Mouse (Mus musculus) lung, adult 2 months (tissue): ENCODE results near the gene Cyp2j12. TPM values are rescaled to one million over a fixed set of nuclear protein-coding genes. Genes with fewer than 3 reads are reported as not detected.
"Not testable (repeated sequence)": the region's sequence is repeated elsewhere in the genome, so short reads cannot be mapped to it uniquely, and the experiment has no call there.

Experiments used
- DNase-seq: peaks from one replicate; pipeline ENCODE4 v3.0.0; 2022
- H3K4me1 ChIP-seq: fragments of 200-500 bp; 2 replicates; pipeline ENCODE4 v1.6.1; 2011; ENCODE audit warnings: low read length; ENCODE audit not compliant: control insufficient read depth, insufficient read depth
- H3K4me3 ChIP-seq: fragments of 200-500 bp; replicated peaks from 2 replicates; pipeline ENCODE3; 2011; ENCODE audit warnings: low read depth, mild to moderate bottlenecking, control low read depth, low read length; ENCODE audit errors: extremely low read depth
- CTCF ChIP-seq: fragments of 200-500 bp; IDR thresholded peaks from 2 replicates; pipeline ENCODE4 v1.5.1; 2011; ENCODE audit warnings: mild to moderate bottlenecking, low read length, control low read depth; ENCODE audit not compliant: insufficient read depth
- POLR2A ChIP-seq: fragments of 200-500 bp; IDR thresholded peaks from 2 replicates; pipeline ENCODE4 v1.6.1; 2011; ENCODE audit warnings: low read depth, mild to moderate bottlenecking, control low read depth, low read length, borderline replicate concordance; ENCODE audit errors: extremely low read depth
- WGBS: fragments of 180-500 bp; shearing (Covaris S2); methylation state at CpG from one replicate; pipeline ENCODE4 v1.1.7; 2018; 5-methylcytosine and 5-hydroxymethylcytosine counted together
- polyA plus RNA-seq: library from polyadenylated mRNA; depleted of rRNA; stranded (reverse); fragments of >200 nt; gene quantifications from 2 replicates; pipeline ENCODE4 v1.2.3, GENCODE M21; 2012; rRNA removed

Cyp2j12 gene
- polyA plus RNA-seq = not detected in 2 replicates

- TF ChIP-seq POLR2A = no peak
- TF ChIP-seq CTCF = no peak
- no peaks in the 10 kb centered on the region for H3K4me1 ChIP-seq
- 66% methylated on average over 7 of the region's 7 CpGs for WGBS
- H3K4me3 ChIP-seq = no peak within 1 kb of the TSS
- no peak for DNase-seq
Measured at GRCm38 (mm10) chr4:96140732-96141467, at the start of gene Cyp2j12. Cyp2j12 (minus strand) TSS chr4:96141152.

DNA sequence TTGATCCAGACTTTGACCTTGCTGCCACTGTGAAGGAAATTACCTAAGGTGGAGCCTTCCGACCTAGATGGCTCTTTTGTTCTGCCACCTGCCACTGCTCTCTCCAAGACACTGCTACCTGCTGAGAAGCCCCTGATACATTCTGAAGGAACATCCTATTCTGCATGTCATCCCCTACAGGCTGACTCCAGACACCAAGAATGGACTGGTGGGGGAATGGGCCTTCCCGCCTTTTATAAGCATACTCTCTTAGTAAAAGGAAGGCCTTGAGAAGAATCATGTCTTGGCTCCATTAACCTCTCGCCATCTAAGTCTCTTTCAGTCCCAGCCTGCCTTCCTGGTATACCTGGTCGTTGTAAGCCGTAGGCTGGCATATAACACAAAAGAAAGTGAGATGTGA is 48.4 kb upstream of the Cyp2j12 start:
- DNase-seq, H3K4me1 ChIP-seq, H3K4me3 ChIP-seq: not testable (repeated sequence)
- 88% methylated on average over 5 of the region's 5 CpGs for WGBS

- not testable (repeated sequence) for H3K4me3 ChIP-seq, DNase-seq, H3K4me1 ChIP-seq
- 71% methylated on average over 2 of the region's 2 CpGs for WGBS
Measured at GRCm38 (mm10) chr4:96188671-96189070, 47.7 kb upstream of the Cyp2j12 start.

DNA sequence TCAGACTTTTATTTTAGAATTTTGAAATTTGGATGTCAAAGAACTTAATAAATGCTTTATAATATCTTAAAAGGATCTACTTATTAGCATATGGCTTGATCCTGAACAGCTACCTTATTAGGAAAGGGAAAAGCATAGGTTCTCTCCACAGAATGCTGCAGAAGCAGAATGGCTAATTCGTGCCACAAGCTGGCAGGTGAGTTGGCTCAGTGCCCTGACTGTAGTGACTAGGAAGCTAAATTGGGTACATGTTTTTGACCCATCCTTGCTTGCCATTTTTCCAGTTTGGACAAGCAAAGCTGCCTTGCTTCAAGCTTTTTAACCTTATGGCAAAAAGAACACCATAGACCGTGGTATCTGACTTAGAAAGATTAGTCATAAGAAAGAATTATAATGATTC is 47.2 kb upstream of the Cyp2j12 start:
- WGBS = 75% methylated on average over 2 of the region's 2 CpGs
- H3K4me3 ChIP-seq, H3K4me1 ChIP-seq, DNase-seq: not testable (repeated sequence)

DNA sequence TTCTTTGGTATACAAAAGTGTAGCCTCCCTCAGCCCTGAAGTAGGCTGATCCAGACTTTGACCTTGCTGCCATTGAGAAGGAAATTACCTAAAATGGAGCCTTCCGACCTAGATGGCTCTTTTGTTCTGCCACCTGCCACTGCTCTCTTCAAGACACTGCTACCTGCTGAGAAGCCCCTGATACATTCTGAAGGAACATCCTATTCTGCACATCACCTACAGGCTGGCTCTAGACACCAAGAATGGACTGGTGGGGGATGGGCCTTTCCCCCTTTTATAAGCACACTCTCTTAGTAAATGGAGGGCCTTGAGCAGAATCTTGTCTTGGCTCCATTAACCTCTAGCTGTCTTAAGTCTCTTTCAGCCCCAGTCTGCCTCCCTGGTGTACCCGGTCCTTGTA is 43.8 kb upstream of the Cyp2j12 start:
- 86% methylated on average over 2 of the region's 2 CpGs for WGBS
- DNase-seq, H3K4me1 ChIP-seq, H3K4me3 ChIP-seq: not testable (repeated sequence)

DNA sequence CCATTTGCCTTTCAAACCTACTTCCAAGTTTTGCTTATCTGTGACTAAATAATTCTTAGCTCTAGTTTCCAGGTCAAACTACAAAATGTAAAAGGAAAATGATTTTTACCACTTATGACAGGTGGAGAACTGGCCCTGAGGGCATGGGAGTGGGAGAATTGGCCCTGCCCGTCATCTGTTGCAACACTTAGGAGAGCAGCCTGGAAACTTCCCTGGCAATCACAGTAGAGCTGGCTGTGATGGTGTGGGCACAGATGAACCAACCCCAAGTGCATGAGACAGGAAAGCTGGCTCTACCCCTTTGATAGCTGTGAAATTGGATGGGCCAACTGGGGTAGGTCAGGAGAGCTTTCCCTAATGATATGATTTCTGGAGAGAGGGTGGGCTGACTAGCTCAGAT is 21.9 kb upstream of the Cyp2j12 start:
- H3K4me1 ChIP-seq = no peaks in the 10 kb centered on the region
- DNase-seq = no peak
- WGBS = 63% methylated on average over 1 of the region's 1 CpGs
- no peak for TF ChIP-seq CTCF
- TF ChIP-seq POLR2A = no peak
- no peak overlapping the region for H3K4me3 ChIP-seq

DNA sequence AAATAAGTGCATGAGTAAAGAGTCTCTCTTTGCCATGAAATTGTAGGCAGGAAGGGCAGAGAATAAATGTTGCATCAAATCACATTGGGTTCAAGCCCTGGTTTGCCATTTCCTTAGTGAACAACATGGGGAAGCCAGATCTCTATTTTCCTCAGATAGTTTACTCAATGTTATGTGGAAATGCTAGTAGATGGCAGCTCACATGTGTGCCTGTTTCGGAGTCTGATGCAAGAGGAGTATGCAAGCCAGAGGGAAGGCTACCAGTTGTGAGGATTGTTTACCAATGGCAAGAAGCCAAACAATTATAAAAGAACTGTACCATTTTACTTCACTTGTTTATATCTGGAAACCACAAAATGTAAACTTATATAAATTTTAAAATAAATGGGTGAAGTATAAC is 20.6 kb upstream of the Cyp2j12 start:
- Histone ChIP-seq H3K4me1 (no peaks in the 10 kb centered on the region), H3K4me3 (no peak overlapping the region)
- WGBS = 58% methylated on average over 1 of the region's 1 CpGs
- TF ChIP-seq POLR2A (no peak), CTCF (no peak)
- DNase-seq = no peak

DNA sequence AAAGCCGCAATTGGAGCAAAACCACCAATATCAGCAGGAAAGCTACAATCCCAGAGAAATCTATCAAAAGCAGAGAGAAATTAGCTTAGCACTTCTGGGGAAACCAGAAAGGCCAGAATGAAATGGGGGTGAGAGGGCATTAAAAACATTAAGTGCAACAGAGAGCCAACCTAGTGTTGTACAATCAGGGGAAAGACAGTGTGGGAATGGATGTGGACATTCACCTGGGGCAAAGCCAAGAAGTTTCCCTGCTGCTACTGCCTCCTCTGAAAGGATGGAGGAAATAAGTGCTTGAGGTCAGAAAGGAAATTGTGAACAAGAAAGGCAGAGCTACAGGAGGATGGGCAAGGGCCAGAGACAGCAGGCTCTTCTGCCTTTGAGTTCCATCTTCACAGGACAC is 1.7 kb downstream of the Cyp2j12 start:
- TF ChIP-seq CTCF (no peak), POLR2A (no peak)
- WGBS = 93% methylated on average over 1 of the region's 1 CpGs

DNA sequence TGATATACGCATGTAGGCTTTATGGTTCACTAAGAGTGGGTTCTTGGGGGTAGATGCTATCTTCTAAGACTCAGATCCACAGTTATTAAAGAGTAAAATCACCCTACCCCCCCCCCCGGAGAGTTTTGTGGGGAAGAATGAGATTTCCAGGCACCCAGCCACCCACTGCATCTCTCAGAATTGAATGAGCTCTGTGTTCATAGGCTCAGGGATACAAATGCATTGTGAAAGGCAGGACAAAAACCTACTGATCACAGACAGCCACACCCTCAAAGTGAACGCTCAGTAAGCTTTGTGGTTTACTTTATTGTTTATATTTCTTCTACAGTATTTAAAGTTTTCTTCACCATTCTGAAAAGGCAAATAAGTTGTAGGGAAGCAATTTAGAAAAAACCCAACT is 6.7 kb downstream of the Cyp2j12 start:
- 71% methylated on average over 3 of the region's 3 CpGs for WGBS
- TF ChIP-seq CTCF (no peak), POLR2A (no peak)

More for the DNA sequence above, 1.7 kb downstream of the Cyp2j12 start:
- no peaks in the 10 kb centered on the region for H3K4me1 ChIP-seq
- no peak overlapping the region for H3K4me3 ChIP-seq
- DNase-seq = no peak

GRCm38 (mm10) chr4:96096841-96097240 is 44.1 kb downstream of the Cyp2j12 start:
- Histone ChIP-seq H3K4me1 (no peaks in the 10 kb centered on the region), H3K4me3 (no peak overlapping the region)
- no peak for DNase-seq
- TF ChIP-seq POLR2A (no peak), CTCF (no peak)
- WGBS = 48% methylated on average over 2 of the region's 2 CpGs

More for the DNA sequence above, 6.7 kb downstream of the Cyp2j12 start:
- Histone ChIP-seq H3K4me1 (no peaks in the 10 kb centered on the region), H3K4me3 (no peak overlapping the region)
- DNase-seq = no peak

- Histone ChIP-seq H3K4me3 (no peak overlapping the region), H3K4me1 (no peaks in the 10 kb centered on the region)
- DNase-seq = no peak
- TF ChIP-seq CTCF = no peak
- no peak for TF ChIP-seq POLR2A
Measured at GRCm38 (mm10) chr4:96091869-96092268, 49.1 kb downstream of the Cyp2j12 start.

DNA sequence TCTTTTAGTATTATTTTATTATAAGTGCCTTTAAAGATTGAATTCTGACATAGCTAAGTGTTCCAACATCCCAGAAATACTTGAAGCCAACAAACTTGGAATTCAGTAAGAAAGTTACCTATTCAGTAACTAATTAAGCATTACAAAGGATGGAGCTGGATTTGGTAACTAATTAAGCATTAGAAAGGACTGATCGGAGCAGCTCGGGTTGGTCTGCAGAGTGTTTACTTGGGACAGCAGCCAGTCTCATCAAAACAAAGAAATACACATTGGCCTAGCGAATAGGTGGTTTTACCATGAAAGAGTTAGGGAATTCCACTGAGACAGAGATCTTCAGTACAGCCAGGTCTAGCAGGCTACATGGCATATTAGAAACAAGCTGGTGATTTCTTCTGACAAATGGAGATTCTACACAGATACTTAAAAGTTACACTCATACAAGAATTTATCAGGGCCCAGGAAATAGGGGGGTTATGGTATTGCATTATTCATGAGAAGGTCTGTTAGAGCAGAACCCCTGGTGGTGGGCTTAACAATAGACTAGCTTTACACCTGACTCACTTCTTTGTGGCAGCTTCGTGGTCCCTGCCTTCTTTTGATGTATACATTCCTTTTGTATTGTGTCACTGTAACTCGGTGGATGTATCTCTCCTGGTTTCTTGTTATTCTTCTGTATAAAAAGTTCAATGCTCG is 51.5 kb downstream of the Cyp2j12 start:
- H3K4me3 ChIP-seq, DNase-seq, H3K4me1 ChIP-seq: not testable (repeated sequence)
- 56% methylated on average over 6 of the region's 6 CpGs for WGBS
